Mouse (Mus musculus): ENCODE data around the gene Tyw1.

The Tyw1 gene

GRCm38 (mm10) chr5:130264433-130265005, 9.1 kb downstream of the Tyw1 start:
- no peak for DNase-seq (ENCODE audit: low read depth)

DNA sequence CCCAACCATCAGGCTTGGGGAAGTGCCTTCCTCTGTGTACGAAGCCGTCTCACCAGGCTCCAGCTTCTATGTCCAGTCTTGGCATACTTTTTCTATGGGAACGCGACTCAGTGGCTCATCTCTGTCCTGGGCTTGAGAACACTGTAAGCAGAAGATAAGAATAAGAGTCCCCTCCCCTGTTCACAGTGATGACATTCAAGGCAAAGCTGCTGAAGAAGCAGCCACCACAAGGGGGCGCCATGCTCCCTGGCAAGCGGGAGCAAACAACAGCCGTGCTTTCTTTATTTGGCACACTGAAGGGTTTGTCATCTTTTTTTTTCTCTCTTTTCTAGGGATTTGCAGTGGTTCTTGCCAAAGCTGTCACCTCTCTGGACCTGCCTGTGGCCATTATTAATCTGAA, 11.2 kb downstream of the Tyw1 start:
- DNase-seq (ENCODE audit: low read depth): peak; percentile 67

DNA sequence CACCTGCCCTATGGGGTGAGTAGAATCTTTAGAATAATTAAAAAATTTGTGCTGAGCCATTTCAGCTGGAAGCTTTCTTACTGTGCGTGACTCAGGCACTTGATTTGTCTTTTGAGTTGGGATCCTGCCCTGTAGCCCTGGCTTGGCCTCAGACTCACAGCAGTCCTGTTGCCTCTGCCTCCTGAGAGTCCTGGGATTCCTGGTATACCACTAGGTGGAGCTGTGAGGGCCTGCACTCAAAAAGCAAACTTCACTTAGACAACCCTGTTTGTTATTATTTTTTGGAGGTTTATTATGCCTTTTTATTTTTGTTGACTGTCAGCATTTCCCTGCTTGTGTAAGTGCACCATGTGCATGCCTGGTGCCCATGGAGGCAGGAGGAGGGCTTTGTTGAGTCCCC, 11.9 kb downstream of the Tyw1 start:
- peak; percentile 57 for DNase-seq (ENCODE audit: low read depth)

DNA sequence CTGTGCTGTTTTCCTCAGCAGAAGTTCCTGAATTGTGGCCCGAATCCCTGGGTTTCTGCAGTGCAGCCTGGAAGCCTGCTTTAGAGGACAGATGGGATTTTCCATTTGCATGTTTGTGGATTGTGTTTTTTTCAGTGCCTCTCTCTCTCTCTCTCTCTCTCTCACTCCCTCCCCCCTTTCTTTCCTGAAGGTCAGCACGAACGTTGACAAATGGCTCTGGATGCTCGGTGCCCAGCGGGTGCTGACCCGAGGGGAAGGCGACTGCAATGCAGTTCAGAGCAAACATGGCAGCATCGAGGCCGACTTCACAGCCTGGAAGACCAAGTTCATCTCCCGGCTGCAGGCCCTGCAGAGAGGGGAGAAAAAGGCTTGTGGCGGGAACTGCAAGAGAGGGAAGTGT, 13.6 kb downstream of the Tyw1 start:
- DNase-seq (ENCODE audit: low read depth): no peak

GRCm38 (mm10) chr5:130272344-130272743, 16.9 kb downstream of the Tyw1 start:
- no peak for DNase-seq (ENCODE audit: low read depth)

DNA sequence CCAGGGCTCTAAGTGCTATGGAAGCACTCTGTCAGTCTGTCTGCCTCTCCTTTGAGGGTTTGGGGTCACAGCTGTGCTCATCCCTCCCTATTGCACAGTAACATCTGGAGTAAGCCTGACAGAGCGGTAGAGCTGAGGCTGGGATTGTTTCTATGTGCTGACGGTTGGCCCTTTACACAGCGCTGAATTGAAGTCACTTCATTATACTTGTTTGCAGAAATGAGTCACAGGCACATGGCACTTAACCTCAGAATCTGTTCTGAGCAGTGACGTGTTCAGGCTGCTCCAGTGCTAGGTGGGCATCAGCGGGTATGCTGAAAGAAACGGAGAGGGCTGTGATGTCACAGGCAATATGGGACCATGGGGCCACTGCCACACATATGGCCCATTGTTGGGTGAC, 17.6 kb downstream of the Tyw1 start:
- DNase-seq (ENCODE audit: low read depth): no peak

GRCm38 (mm10) chr5:130275509-130275908, 20.1 kb downstream of the Tyw1 start:
- DNase-seq (ENCODE audit: low read depth): peak; percentile 72

- no peak for DNase-seq (ENCODE audit: low read depth)
Observed at GRCm38 (mm10) chr5:130278011-130278472, 22.6 kb downstream of the Tyw1 start.

GRCm38 (mm10) chr5:130283079-130283732, 27.8 kb downstream of the Tyw1 start:
- DNase-seq (ENCODE audit: low read depth): no peak

- no peak for DNase-seq (ENCODE audit: low read depth)
Observed at GRCm38 (mm10) chr5:130288106-130288505, 32.7 kb downstream of the Tyw1 start.

GRCm38 (mm10) chr5:130290242-130290641, 34.8 kb downstream of the Tyw1 start:
- DNase-seq (ENCODE audit: low read depth): peak; percentile 18

- no peak for DNase-seq (ENCODE audit: low read depth)
Observed at GRCm38 (mm10) chr5:130290775-130291174, 35.4 kb downstream of the Tyw1 start.

DNA sequence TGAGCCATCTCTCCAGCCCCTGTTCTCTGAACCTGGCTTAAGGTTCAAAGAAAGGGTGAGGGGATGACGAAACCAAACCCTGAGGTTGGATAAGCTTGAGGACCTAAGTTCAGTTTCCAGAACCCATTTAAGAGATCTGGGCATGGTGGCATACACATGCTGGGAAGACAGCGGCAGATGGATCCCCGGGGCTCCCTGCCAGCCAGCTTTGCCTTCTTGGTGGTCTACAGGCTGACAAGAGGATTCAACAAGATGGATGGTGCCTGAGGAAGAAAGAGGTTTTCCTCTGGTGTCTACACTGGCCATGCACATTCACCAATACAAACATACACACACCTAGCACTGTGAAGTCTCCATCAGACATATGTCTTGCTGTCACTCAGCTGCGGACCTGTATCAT, 37.6 kb downstream of the Tyw1 start:
- DNase-seq (ENCODE audit: low read depth): no peak

- DNase-seq (ENCODE audit: low read depth): no peak
Observed at GRCm38 (mm10) chr5:130293941-130294340, 38.5 kb downstream of the Tyw1 start.

DNA sequence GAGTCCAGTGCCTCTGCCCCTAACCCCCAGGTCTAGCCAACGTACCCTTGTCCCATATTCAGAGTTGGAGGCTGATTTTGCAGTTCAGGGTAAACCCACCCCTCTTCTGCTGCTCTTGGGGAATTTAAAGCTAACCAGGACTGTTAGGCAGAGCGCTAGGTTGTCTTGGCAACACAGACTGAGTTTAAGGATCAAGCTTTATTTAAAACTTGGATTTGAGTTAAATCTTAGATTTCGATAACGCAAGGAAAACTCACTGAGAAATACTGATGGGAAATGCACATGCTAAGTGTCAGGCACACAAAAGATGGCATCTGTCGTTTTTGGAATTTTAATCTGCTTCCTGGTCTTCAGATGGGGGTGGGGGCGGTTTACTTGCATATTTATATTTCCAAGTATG, 39.2 kb downstream of the Tyw1 start:
- no peak for DNase-seq (ENCODE audit: low read depth)

GRCm38 (mm10) chr5:130296071-130296470, 40.7 kb downstream of the Tyw1 start:
- peak; percentile 13 for DNase-seq (ENCODE audit: low read depth)

DNA sequence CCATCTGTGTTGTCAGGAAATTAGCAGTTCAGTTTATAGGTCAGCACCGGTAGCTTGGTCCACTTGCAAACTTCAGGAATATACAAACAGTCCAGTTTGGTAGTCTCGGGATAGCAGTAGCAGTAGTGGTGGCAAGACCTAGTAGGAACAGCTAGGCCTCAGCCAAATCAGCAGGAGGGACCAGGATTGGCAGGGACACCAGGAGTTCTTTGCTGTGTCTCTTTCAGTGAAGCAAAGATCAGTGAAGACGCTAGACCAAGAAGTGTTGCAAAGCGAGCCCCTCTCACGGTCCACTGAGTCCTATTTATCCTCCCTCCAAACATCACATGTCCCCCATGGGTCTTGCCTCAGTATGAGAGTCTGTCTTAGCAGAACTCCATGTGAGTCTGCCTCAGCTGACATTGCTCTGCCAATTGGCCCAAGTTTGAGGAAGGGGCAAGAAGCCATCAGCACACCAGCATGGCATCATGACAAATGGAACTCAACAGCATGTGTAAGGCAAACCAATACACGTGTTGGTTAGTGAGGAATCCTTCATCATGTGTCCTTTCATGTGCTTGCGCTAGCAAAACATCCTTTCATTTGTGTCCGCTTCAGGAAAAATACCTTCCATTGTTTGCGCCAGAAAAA, 43.5 kb downstream of the Tyw1 start:
- DNase-seq (ENCODE audit: low read depth): no peak

- DNase-seq (ENCODE audit: low read depth): no peak
Observed at GRCm38 (mm10) chr5:130299526-130299925, 44.1 kb downstream of the Tyw1 start.

GRCm38 (mm10) chr5:130303611-130304010, 48.2 kb downstream of the Tyw1 start:
- no peak for DNase-seq (ENCODE audit: low read depth)

- DNase-seq (ENCODE audit: low read depth): no peak
Observed at GRCm38 (mm10) chr5:130307921-130308320, 52.5 kb downstream of the Tyw1 start.

- DNase-seq (ENCODE audit: low read depth): peak; percentile 7
Observed at GRCm38 (mm10) chr5:130310077-130310476, 54.7 kb downstream of the Tyw1 start.

- no peak for DNase-seq (ENCODE audit: low read depth)
Observed at GRCm38 (mm10) chr5:130310827-130311226, 55.4 kb downstream of the Tyw1 start.

DNA sequence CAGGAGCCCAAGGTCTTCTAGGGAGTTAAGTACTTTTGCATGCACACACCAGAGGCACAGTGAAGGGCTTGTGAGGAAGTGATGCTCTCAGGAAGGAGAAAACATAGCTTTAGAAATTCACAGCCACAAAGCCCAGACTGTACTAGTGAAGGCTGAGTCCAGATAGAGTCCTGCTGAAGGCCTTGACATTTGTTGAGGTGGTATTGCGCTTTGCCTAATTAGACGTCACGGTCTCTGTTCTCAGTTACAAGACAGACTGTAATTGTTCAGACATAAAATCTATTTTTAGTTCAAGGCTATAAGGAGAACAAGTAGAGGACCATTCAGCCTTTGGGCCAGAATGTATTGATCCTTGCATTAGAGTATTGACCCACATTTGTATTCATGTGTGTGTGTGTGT, 58.1 kb downstream of the Tyw1 start:
- no peak for DNase-seq (ENCODE audit: low read depth)

- peak; percentile 5 for DNase-seq (ENCODE audit: low read depth)
Observed at GRCm38 (mm10) chr5:130314926-130315325, 59.5 kb downstream of the Tyw1 start.
